Mouse (Mus musculus): ENCODE data around the gene Gpx3.
"Not testable (repeated sequence)": the region's sequence is repeated elsewhere in the genome, so short reads cannot be mapped to it uniquely, and the experiment has no call there.

The Gpx3 gene

DNA sequence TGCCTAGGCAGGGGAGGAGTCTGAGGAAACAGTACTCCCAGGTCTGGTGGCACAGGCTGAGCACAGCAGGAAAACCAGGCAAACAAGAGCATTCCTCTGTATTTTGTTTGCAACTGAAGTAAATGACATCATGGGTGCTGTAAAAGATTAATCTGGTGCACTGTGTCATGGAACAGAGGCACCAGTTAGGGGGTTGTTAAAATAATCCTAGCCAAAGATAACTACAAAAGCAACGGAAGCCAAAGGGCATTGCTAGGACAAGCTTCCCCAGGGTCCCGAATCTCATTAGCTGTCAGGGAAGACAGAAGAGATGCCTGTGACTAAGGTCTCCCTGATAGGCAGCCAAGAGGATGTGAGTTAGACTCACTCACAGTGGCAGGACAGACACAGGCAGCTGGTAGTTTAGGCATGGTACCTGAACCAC lies 21.2 kb upstream of the Gpx3 start:
- no peak for DNase-seq (ENCODE audit: low read depth)

DNA sequence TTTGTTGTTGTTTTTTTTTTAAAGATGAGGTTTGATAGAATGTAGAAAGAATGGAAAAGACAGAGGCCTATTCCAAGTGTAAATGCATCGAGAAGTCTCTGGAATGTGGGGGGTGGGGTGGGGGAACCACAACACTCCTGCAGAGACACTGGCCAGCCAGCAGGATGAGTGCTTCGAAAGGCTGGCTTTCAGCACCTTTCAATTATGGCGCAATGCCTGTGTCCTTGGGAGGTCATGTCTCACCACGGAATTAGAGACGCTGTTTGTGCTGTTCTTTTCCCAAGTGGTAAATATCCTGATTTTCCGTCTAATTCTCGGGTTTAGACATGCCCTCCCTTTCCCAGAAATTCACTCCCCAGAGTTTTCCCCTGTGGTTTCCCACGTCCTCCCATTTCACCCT lies 19.6 kb upstream of the Gpx3 start:
- DNase-seq (ENCODE audit: low read depth): no peak

DNA sequence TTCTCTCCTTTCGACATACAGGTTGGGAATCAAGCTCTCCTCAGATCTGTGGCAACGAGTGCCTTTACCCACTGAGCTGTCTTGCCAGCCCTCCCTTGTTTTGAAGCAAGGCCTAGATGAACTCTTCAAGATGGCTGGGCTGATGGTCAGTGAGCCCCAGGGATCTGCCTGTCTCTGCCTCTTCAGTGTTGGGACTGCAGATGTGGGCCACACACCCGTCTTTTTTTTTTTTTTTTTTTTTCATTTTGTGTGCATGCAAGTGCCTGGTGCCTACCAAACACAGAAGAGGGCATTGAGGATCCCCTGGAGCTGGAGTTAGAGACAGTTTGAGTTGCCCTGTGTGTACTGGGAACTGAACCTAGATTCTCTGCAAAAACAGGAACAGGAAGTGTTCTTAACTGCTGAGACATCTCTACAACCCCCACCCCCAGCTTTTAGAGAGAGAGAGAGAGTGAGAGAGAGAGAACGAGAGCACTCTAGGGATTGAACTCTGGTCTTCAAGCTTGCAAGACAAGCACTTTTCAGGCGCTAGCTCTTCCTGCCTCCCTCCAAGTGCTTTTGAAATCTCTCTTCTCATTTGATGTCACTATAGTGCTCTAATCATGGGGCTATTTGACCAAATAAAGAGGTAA lies 17.9 kb upstream of the Gpx3 start:
- no peak for DNase-seq (ENCODE audit: low read depth)

- DNase-seq (ENCODE audit: low read depth): no peak
Measured at GRCm38 (mm10) chr11:54884937-54885336, 17.3 kb upstream of the Gpx3 start.

GRCm38 (mm10) chr11:54885406-54885805 lies 16.8 kb upstream of the Gpx3 start:
- no peak for DNase-seq (ENCODE audit: low read depth)

DNA sequence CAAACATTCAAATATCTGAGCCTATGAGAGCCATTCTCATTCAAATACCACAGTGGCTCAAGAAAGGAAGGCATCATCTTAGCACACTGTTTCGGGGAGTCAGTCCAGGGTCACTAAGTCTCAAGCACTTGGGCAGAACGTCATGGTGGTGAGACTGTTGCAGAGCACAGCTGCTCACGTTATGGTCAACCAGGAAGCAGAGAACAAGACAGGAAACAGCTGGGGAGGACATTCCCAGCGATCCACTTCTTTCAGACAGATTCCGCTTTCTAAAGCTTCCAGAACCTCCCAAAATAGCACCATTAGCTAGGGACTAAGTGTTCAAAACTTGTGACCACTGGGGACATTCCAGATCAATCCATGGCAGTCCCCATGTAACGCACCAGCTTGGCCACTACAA lies 14.3 kb upstream of the Gpx3 start:
- DNase-seq (ENCODE audit: low read depth): no peak

DNA sequence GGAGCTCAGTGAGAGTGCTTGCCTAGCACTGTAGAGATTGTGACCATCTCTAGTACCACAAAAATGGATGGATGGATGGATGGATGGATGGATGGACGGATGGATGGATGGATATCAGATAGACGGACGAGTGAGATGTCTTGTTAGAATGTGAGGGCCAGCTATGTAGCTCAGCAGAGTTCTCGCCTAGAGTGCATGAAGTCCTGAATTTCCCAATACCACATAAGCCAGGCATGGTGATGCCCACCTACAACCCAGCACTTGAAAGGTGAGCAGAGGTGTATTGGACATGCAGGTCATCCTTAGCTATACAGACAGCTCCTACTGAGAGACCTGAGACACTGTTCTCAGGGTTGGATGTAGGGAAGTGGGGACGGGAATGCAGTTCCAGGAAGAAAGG lies 10.9 kb upstream of the Gpx3 start:
- no peak for DNase-seq (ENCODE audit: low read depth)

- no peak for DNase-seq (ENCODE audit: low read depth)
Measured at GRCm38 (mm10) chr11:54892091-54892490, 10.2 kb upstream of the Gpx3 start.

- DNase-seq (ENCODE audit: low read depth): no peak
Measured at GRCm38 (mm10) chr11:54894589-54894988, 7.7 kb upstream of the Gpx3 start.

- not testable (repeated sequence) for DNase-seq (ENCODE audit: low read depth)
Measured at GRCm38 (mm10) chr11:54896646-54897045, 5.6 kb upstream of the Gpx3 start.

DNA sequence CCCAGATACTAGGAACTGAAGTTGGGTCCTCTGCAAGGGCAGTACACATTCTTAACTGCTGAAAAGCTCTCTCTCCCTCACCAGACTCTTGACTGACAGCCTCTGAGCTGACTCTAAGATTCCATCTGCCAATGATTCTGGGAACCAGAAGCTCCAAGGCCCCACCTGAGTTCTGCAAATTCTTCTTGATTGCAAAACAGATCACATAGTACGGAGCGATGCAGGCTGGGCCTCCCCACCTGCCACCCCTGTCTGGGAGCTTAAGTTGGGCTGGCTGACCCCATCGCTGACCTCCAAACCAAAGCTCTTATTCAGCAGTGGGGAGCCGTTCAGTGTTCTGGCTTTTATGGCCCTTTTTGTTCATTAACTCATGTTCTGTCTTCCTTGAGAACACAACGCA lies 4.8 kb upstream of the Gpx3 start:
- DNase-seq (ENCODE audit: low read depth): no peak

GRCm38 (mm10) chr11:54899657-54900056 lies 2.6 kb upstream of the Gpx3 start:
- DNase-seq (ENCODE audit: low read depth): no peak

- DNase-seq (ENCODE audit: low read depth): no peak
Measured at GRCm38 (mm10) chr11:54903339-54903738, 1.1 kb downstream of the Gpx3 start.

- no peak for DNase-seq (ENCODE audit: low read depth)
Measured at GRCm38 (mm10) chr11:54903940-54904706, 1.9 kb downstream of the Gpx3 start.

- DNase-seq (ENCODE audit: low read depth): no peak
Measured at GRCm38 (mm10) chr11:54905086-54905485, 2.8 kb downstream of the Gpx3 start.

DNA sequence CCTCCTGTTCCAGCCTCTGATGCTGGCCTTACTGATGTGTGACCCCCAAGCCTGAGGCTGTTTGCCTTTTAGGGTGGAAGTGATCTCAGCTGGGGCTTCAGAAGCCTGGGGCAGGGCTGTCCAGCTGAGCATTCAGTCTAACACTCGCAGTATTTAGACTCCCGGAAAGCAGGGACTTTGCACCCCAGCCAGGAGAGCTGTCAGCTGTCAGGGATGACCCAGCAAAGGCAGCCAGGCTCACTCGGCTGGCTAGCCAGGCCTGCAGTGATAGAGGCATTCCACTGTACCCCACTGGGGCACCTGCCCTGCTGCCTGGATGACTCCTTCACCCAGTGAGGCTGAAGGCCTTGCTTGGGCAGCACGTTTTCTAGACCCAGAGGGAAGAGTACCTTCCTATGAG lies 3.7 kb downstream of the Gpx3 start:
- DNase-seq (ENCODE audit: low read depth): no peak

DNA sequence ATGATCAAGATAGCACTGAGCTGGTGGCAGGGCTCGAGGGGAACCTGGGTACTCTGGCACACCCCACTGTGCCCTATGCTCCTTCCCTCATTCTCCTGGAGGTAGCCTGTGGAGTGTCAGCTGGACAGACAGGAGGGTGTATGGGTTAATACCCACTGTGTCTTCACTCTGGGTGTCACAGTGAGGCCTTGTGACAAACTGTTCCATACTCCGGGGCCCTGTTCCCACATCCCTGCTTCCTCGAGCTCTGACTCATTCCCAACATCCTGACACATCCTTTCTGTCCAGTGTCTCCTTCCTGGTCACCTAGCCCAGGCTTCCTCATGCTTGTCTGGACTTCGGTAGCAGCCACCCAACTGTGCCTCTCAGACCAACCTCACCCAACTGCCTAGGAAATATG lies 4.2 kb downstream of the Gpx3 start:
- no peak for DNase-seq (ENCODE audit: low read depth)

DNA sequence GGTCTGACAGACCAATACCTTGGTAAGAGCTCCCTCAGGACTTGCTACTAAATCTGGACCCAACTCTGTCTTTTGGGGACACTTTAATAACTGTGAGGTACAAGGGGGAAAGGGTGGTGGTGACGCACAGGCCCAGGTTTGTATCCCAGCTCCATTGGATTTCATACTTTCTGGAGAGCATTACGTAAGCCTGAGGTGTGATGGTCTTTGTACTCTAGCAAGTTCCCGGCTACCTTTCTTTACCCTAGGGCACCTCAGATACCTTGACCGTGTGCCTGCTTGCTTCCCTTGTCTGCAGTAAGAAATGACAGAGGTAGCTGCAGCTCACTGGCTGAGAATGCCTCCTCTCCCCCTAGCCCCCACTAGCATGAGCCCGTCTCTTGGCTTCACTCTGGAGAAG lies 5.0 kb downstream of the Gpx3 start:
- no peak for DNase-seq (ENCODE audit: low read depth)

- DNase-seq (ENCODE audit: low read depth): no peak
Measured at GRCm38 (mm10) chr11:54909273-54909672, 7.0 kb downstream of the Gpx3 start.

- no peak for DNase-seq (ENCODE audit: low read depth)
Measured at GRCm38 (mm10) chr11:54910081-54910665, 7.9 kb downstream of the Gpx3 start.

GRCm38 (mm10) chr11:54911201-54911600 lies 8.9 kb downstream of the Gpx3 start:
- DNase-seq (ENCODE audit: low read depth): no peak

DNA sequence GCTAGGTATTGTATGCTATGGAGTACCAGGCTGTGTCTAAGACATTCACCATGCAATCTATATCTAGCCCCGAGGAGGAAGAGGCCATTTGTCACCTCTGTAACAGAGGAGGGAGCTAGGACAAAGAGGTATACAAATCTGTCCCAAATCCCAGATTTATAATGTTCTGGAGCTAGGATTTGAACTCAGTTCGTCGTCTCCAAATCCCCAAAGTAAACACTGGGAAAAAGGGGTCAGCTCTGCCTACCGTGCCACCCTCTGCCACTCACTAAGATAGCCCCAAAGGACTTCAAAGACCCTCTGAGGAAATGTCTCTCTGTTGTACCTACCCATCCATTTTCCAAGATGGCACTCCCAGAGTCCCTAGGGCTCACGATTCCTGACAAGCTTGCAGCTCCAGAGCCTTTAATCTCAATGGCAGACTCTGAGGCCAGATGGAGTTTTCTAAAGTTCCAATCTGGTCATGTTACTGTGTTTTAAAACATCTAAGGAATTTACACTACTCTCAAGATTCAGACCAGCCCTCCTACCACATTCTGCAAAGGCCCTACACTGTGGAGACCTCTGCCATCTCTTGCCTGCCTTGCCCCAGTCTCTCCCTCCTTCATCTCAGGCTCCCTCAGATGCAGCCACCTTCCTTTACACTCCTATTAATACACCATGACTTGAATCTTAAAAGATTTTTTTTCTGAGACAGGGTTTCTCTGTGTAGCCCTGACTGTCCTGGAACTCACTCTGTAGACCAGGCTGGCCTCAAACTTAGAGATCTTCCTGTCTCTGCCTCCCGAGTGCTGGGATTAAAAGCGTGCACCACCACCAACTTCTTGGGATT lies 9.6 kb downstream of the Gpx3 start:
- no peak for DNase-seq (ENCODE audit: low read depth)
